Mouse (Mus musculus): ENCODE results near the gene Tob2. TPM values are rescaled to one million over a fixed set of nuclear protein-coding genes. Genes with fewer than 3 reads are reported as not detected.
A peak's percentile ranks its signal among the peaks of the same experiment; 100 is the strongest.

The Tob2 gene
- total RNA-seq, 1 experiment from 2014 or later, result 44.3 TPM

GRCm38 (mm10) chr15:81869985-81870384 lies 11.4 kb upstream of the Tob2 start:
- ATAC-seq (ENCODE audit: extremely low read depth, insufficient number of reproducible peaks, low FRiP score, poor library complexity, severe bottlenecking), result no peak

- no peak for ATAC-seq (ENCODE audit: extremely low read depth, insufficient number of reproducible peaks, low FRiP score, poor library complexity, severe bottlenecking)
Measured at GRCm38 (mm10) chr15:81864238-81864637, 5.6 kb upstream of the Tob2 start.

GRCm38 (mm10) chr15:81860471-81861135 lies 2.0 kb upstream of the Tob2 start:
- ATAC-seq (ENCODE audit: extremely low read depth, insufficient number of reproducible peaks, low FRiP score, poor library complexity, severe bottlenecking), result no peak

DNA sequence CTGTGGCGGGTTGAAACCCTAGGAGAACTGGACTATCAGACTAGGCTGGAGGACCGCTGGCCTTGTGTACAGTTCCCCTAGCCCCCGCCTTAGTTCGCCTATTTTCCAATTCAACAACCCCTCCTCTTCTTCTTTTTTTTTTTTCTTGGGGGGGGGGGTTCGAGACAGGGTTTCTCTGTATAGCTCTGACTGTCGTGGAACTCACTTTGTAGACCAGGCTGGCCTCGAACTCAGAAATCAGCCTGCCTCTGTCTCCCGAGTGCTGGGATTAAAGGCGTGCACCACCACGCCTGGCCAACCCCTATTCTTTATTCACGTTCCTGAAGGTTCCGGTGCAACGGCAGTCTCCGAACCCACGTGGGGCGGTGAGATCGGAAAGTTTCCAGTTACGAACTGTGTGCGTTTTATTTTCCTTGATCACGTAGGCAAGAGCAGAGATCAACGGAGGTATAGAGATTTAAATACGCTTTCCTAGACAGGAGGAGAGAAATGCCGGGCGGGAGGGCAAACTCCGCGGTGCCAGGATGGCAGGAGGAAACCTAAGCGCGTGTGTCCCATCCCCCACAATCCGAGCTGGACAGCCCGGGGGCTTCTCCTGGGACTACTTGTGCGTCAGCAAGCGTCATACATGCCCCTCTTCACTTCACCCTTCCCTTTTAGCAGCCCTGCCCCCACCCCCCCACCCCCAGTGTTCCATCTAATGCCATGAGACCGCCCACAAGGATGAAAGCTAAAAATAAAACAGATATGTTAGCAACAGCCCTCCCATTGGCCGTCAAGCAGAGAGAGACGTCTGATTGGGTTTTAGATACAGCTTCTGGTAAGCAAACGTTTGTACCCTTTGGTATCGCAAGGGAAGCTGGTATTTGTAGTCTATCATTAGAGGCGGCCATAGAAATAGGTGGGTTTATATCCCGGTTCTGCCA lies 997 bp upstream of the Tob2 start:
- peak; percentile 69 for ATAC-seq (ENCODE audit: extremely low read depth, insufficient number of reproducible peaks, low FRiP score, poor library complexity, severe bottlenecking)

GRCm38 (mm10) chr15:81858138-81858516 lies 469 bp downstream of the Tob2 start:
- peak; percentile 43 for ATAC-seq (ENCODE audit: extremely low read depth, insufficient number of reproducible peaks, low FRiP score, poor library complexity, severe bottlenecking)

- ATAC-seq (ENCODE audit: extremely low read depth, insufficient number of reproducible peaks, low FRiP score, poor library complexity, severe bottlenecking), result no peak
Measured at GRCm38 (mm10) chr15:81857724-81858116, 876 bp downstream of the Tob2 start.

DNA sequence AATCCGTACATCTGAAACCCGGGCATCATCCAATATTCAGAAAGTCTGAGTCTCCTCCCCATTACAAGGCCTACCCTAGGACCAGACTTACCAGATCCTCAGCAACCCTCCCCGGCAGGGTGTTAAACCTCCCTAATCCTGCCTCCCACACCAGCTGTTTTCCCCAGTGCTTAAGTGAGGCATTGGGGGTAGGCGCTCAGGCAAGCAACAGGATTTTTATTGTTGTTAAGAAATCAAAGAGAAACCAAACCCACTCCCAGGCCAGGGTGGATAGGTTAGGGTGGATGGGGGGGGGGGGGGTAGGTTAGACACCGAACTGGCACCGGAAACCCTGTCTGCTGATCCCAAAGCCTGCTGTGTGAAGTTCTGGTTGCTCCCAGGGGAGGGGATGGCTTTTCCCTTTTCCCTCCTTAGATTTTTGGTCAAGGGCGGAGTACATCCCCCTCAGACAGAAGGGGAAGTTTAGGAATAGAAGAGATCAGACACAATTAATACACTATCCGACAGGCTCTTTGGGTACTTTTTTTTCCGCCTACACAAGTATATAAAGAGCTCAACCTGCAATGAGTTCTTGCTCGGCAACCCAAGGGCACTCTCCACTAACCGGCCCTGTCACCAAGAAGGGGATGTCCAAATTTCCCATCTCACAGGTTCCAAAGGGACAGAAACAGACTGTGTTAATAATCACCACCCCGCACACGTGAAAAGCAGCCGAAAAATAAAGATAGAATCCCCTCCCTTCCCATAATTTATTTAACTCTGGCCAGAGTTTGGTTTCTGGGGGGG lies 1.5 kb downstream of the Tob2 start:
- no peak for ATAC-seq (ENCODE audit: extremely low read depth, insufficient number of reproducible peaks, low FRiP score, poor library complexity, severe bottlenecking)

DNA sequence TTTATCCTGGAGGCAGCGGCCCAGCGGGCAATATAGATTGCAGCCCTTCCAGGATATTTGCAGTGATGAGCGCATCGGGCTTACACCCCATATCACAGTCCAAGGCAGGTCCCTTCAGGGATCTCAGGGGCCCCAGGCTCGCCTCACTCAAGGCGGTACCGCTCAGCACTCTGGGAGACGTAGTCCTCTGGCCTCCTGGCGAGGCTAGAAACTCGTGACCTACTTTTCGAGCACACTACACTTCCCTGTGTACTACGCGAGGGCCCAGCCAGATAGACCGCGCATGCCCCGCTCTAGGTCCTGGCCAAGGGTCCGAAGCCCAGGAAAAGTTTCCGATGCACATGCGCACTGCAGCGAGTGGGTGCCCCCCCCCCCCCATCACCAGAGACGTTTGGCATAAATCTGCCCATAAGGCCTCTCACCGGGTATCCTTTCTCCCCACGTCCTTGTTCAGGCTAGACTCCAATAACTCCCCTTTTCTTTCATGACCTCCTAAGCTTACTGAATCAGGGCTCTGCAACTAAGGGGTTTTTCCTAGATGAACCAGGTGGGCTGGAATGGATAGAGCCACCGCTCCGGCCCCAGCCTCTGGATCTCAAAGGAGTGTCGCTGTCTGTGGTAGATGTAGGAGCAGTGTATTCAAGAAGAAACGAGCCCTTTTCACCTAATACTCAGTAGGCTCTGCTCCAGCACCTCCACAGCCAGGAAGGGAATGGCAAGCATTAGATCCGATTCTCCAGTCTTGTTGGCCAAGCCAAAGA lies 2.4 kb downstream of the Tob2 start:
- peak; percentile 63 for ATAC-seq (ENCODE audit: extremely low read depth, insufficient number of reproducible peaks, low FRiP score, poor library complexity, severe bottlenecking)

DNA sequence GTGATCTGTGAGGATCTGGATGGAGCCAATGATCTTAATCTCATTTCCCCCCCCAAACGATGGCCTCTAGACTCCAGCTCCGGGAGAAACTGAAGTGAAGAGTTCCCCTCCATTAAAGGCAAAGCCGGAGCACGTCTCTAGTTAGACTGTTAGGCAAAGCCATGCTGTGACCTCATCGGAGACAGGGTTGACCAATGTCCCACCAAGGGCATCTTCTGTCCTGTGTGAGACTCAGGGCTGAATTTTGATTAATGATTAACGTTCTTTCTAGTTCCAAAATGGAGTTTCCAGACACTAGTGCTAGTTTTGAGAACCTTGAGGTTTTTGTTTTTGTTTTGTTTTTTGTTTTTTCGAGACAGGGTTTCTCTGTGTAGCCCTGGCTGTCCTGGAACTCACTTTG lies 5.5 kb downstream of the Tob2 start:
- ATAC-seq (ENCODE audit: extremely low read depth, insufficient number of reproducible peaks, low FRiP score, poor library complexity, severe bottlenecking), result no peak

GRCm38 (mm10) chr15:81852411-81853000 lies 6.1 kb downstream of the Tob2 start:
- no peak for ATAC-seq (ENCODE audit: extremely low read depth, insufficient number of reproducible peaks, low FRiP score, poor library complexity, severe bottlenecking)

DNA sequence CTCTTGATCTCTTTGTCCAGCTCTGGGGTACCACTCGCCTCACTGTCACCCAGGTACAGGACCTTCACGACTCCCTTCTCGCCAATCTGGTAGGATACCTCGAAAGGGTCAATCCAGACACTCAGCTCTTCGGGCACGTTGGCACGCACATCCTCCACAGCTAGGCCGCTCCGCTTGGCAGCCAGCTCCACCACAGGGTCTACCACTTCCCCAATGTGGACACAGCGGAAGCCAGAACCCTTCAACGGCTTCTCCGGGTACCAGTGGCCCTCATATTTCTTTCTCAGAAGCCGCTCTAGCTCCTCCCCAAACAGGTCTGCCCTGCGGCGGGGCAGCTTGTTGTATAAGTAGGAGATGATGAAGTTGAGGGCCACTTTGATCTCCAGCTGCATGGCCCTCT lies 7.2 kb downstream of the Tob2 start:
- 0 out of 2 replicates have a peak, but pooled peaks have one; percentile 6 for ATAC-seq (ENCODE audit: extremely low read depth, insufficient number of reproducible peaks, low FRiP score, poor library complexity, severe bottlenecking)

- ATAC-seq (ENCODE audit: extremely low read depth, insufficient number of reproducible peaks, low FRiP score, poor library complexity, severe bottlenecking), result no peak
Measured at GRCm38 (mm10) chr15:81850718-81851117, 7.9 kb downstream of the Tob2 start.

DNA sequence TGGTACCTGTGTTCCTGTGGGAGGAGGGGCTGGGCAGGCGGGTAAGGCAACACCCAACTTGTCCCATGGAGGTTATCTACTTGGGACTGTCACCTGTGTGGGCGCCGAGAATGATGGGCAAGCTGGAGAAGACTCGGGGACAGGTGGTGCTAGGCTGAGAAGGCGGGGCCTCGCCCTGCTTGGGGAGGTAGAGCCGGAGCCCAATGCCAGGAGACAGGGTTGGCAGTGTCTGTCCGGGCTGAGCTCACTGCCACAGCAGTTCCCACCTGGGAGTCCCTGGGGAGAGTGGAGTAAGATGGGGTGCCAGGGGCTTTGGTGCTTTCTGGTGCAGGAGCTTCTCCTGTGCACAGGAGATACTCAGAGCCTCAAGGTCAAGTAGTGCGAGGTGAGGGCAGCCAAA lies 9.5 kb downstream of the Tob2 start:
- no peak for ATAC-seq (ENCODE audit: extremely low read depth, insufficient number of reproducible peaks, low FRiP score, poor library complexity, severe bottlenecking)

- ATAC-seq (ENCODE audit: extremely low read depth, insufficient number of reproducible peaks, low FRiP score, poor library complexity, severe bottlenecking), result peak; percentile 73
Measured at GRCm38 (mm10) chr15:81848301-81848700, 10.3 kb downstream of the Tob2 start.

DNA sequence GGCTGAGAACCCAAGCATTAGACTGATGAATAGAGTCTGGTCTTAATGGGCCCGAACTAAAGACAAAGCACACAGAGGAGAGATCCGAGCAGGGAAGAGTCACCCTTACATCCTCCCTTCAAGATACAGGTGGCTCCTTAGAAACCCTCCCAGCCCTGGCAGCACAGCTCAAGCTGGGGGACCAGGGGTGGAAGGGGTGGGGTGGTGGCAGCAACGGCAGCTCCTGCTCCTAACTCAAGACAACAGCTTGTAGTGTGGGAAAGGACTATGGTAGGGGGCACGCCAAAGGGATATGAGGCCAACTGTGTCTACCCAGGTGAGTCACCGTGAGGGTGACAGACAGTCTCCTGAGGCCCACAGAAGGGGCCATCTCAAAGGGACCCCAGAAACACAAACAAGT lies 10.7 kb downstream of the Tob2 start:
- no peak for ATAC-seq (ENCODE audit: extremely low read depth, insufficient number of reproducible peaks, low FRiP score, poor library complexity, severe bottlenecking)

GRCm38 (mm10) chr15:81847161-81847560 lies 11.4 kb downstream of the Tob2 start:
- no peak for ATAC-seq (ENCODE audit: extremely low read depth, insufficient number of reproducible peaks, low FRiP score, poor library complexity, severe bottlenecking)

DNA sequence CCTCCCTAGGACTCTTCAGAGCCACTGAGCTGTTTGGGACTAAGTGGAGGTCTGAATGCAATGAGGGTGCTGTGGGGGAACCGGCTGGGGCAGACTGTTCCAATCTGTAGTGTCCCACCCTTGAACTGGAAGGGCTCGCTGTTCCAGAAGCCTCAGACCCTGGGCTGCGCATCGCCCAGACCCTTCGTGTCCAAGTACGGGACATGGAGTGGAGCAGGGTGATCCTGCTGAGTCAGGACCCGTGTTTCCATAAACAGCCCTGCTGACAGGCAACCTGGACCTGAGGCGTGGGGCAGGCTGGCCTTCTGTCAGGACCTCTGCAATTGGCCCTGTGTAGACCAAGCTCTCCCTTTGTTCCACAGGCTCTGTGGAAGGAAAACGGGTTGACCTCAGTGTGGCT lies 11.8 kb downstream of the Tob2 start:
- ATAC-seq (ENCODE audit: extremely low read depth, insufficient number of reproducible peaks, low FRiP score, poor library complexity, severe bottlenecking), result no peak

- ATAC-seq (ENCODE audit: extremely low read depth, insufficient number of reproducible peaks, low FRiP score, poor library complexity, severe bottlenecking), result no peak
Measured at GRCm38 (mm10) chr15:81845724-81846123, 12.9 kb downstream of the Tob2 start.
